Mouse (Mus musculus) MN1 (cell line): ENCODE data around the gene Tbcel.

ENCODE experiments used
- DNase-seq: peaks from one replicate; pipeline ENCODE4 v3.0.0-alpha.2; 2016; ENCODE audit warnings: low spot score

Tbcel gene

GRCm38 (mm10) chr9:42442100-42442499 lies 65.5 kb downstream of the Tbcel start:
- no peak for DNase-seq

- no peak for DNase-seq
Observed at GRCm38 (mm10) chr9:42441234-42441633, 66.4 kb downstream of the Tbcel start.

DNA sequence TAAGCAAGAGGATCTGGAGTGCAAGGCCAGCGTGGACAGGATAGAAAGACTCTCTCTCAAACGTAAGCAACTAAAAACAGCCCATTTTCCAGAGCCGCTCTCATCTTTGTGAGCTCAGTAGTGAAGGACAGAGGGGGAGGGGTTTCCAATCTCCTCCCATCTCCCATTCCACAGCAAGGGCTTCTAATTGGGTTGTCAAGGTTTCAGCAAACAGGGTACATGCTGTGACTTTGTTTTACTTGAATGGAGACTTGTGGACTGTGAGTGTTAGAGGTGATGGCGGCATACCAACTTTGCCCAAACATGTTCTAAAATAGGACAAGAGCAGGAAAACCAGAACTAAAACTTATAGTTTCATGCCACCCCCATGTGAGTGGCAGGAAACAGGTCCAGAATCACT lies 68.2 kb downstream of the Tbcel start:
- no peak for DNase-seq

DNA sequence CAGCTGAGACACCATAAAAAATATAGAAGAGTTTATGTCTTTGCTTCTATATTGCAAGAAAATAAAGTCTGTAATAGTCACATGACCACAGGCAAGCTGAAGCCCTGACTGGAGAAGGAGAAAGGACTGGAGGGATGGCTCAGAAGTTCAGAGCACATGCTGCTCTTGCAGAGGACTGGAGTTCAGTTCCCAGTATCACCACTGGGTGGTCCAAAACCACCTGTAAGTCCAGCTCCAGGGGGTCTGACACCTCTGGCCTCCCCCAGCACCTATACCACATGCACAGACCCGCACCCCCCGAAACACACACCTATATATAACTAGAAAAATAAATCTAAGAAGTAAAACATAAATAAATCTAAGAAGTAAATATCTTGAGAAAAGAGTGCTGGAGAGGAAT lies 75.5 kb downstream of the Tbcel start:
- no peak for DNase-seq

- no peak for DNase-seq
Observed at GRCm38 (mm10) chr9:42431606-42432005, 76.0 kb downstream of the Tbcel start.

DNA sequence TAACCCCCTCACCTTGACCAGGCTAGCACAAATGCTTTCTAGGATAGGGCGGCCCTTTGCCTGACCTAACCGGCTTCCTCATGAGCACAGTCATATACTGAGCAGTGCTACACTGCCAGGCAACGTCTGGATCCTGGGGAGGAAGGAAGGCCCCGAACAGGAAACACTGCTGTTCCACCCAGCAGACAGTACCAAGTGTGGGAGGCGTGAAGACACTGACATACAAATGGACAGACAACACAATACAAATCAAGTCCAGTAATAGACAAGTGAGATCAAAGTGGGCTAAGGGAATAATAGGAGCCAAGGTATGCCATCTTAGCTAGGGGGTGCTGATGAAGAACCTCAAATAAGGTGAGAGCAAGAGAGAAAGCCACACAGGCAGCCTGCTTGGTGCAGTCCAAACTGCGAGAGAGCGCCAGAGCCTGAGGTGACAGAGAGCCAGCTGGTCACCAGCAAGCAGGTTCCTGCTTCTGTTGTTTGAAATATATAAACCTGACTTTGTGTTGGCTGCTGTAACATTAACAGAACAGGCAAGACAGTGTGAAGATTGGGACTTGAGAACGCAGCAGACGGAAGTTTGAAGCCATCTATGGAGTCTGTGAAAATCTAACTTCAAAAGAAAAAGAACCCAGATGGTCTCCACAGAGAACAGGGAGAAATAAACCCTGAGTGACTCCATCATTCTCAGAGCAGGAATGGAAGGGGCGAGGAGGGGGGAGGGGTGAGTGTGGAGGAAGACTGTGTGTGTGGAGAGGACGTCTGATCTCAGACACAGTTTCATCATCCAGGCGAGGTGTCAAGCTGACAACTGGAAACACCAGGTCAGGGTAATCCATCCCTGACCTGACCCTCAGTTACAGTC lies 79.3 kb downstream of the Tbcel start:
- DNase-seq = no peak

DNA sequence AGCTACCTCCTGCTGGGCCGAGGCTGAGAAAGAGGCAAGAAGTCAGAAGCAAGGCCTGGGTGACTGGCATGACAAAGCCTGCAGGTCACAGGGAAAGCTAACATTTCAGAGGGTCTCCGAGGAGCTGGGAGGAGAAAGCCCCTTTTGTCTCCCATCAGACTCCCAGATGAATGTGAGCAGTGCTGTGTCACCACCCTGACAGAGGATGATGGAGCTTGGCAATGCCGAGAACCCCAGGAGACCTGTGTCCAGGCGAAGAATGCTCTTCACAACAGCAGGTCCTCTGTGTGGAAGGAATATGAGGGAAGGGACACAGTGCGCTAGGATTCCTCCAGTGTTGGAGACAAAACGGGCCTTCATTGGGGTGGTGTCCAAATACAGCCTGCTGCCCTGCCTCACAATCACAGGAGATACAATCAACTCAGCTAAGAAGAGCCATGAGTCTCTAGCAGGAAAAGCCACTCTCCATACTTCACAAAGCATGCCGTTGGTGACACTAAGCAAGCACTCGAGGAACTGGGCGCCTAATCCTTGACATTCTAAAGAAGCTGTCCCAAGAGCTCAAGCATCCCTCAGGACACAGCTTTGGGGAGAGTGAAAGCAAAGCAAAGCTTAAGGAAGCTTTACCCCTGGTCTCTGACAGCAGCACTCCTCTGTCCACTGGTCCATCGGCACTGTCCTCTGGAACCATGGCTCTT lies 80.8 kb downstream of the Tbcel start:
- no peak for DNase-seq

GRCm38 (mm10) chr9:42423649-42424048 lies 84.0 kb downstream of the Tbcel start:
- DNase-seq = no peak

GRCm38 (mm10) chr9:42419687-42420086 lies 87.9 kb downstream of the Tbcel start:
- no peak for DNase-seq

- no peak for DNase-seq
Observed at GRCm38 (mm10) chr9:42418786-42419185, 88.8 kb downstream of the Tbcel start.

- no peak for DNase-seq
Observed at GRCm38 (mm10) chr9:42417352-42417952, 90.2 kb downstream of the Tbcel start.

DNA sequence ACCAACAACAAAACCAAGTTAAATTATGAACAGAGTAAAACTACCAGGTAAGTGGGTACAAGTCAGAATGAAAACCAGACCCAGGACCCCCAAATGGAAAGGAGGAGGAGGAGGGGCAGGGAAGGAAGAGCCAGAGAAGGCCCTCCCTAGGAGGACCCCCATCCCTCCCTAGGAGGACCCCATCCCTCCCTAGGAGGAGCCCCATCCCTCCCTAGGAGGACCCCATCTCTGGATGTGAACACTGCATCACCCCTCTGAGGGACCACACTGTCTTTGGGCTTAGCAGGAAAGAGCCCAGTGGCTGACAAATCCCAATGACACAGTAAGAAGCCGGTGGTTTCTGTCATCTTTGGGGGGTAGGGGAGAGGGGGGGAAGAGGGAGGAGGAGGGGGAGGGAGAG lies 92.4 kb downstream of the Tbcel start:
- no peak for DNase-seq

GRCm38 (mm10) chr9:42413345-42413744 lies 94.3 kb downstream of the Tbcel start:
- no peak for DNase-seq

DNA sequence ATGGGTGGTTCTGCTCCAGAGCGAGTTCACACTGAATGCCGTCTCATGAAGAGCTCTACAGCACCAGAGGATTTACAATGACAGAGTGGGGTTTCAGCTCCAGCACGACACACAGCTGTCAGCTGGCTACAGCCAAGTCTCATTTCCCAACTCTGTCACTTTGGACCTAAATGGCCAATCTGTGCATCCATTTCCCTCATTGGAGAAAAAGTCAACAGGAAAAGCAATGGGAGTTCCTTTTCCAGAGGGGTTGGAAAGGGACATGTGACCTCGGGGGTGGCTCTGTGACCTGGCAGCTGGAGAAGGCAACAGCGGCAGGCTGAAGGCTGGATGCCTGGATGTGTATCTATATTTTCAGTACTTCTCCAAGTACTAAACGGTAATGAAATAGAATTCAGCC lies 96.3 kb downstream of the Tbcel start:
- no peak for DNase-seq

DNA sequence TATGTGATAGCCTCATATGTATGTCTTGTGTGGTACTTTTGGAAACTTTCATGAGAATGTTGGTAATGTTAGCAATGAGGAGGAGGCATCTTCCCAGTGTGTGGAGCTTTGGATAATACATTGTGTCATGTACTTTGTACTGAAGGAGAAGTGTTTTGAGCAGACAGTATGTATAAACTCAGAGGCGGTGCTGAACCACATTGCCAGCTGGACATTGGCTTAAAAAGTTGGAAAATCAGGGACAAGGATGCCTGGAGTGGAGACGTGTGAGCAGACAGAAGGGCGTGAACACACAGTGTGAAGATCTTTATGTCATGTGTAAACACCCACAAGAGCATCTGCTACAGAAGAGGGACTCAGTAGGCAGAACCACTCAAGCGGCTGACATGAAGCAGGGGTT lies 101.9 kb downstream of the Tbcel start:
- DNase-seq = no peak

DNA sequence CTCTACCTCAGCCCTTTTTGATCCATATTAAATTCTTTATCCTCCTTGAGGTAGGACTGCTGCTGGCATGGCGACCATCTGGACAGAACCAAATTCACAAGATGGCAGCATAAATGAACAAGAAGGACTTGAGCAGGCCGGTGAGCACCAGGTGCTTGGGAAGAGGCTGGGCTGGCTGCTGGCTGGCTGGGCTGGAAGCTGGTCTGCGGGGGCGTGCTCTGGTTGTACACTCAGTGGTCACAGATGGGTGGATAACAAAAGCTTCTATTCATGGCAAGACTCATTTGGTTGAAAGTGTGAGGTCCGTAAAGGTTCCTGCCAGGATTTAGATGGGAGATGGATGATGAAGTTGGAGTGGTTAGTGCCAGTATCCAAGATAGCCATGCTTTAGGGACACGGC lies 106.1 kb downstream of the Tbcel start:
- no peak for DNase-seq

DNA sequence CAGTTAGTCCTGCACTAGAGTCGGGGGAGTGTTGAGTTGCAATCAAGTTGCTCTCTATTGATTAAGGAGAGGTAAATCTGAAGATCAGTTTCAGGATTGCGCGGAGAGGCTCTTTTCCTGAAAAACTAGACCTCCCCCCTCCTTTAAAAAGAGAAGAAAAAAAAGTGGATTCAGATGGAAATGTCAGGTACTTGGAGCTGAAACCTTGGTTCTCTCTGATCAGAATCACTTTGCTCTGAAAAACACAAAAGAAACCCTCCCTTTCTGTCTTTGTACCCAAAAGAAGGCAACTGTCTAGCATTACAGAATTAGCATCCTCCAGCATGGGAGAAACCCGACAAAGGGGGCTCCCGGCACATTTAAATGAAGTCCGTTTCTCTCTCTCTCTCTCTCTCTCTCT lies 107.8 kb downstream of the Tbcel start, which contains the start of gene Tecta:
TSS of gene Tecta (minus strand) at position 101 of the 400 bp plus-strand sequence.
- no peak for DNase-seq

DNA sequence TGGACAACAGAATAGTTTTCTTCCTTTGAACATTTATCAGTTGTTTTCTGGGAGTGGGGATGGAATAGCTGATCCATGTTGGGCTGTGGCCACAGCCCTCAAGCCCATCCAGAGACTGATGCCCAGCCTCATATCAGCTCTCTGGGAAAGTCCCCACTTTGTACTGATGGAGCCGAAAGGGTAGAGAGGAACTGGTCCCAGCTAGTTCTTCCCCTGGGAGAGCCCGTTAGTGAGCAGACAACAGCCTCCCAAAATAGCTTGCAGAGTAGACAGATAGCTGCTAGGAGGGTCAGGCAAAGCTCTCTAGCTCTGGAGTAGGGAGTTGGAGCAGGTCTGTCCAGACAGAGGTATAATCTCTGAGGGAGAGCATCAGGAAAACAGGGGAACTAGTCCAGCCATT lies 111.5 kb downstream of the Tbcel start:
- no peak for DNase-seq

GRCm38 (mm10) chr9:42394903-42395302 lies 112.7 kb downstream of the Tbcel start:
- DNase-seq = no peak

- DNase-seq = no peak
Observed at GRCm38 (mm10) chr9:42394321-42394720, 113.3 kb downstream of the Tbcel start.

DNA sequence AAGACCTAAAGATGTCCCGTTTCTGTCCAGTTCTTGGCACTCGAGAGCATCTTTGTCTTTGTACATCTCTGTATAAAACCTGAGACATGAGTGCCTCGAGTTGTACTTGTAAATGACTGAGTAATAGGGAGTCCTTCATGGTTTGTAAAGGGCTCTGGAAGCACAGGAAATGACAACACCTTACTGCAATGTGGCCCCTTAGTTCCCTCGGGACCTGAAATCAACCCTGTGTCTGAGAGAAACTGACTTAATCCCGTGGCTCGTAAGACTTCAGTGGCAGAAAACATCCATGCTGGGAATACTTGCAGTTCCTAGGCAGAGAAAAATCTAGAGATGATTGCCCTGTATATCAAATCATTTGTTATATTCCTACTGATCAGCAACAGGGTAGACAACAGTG lies 114.7 kb downstream of the Tbcel start:
- DNase-seq = peak; percentile 10

- DNase-seq = no peak
Observed at GRCm38 (mm10) chr9:42388490-42388889, 119.1 kb downstream of the Tbcel start.

DNA sequence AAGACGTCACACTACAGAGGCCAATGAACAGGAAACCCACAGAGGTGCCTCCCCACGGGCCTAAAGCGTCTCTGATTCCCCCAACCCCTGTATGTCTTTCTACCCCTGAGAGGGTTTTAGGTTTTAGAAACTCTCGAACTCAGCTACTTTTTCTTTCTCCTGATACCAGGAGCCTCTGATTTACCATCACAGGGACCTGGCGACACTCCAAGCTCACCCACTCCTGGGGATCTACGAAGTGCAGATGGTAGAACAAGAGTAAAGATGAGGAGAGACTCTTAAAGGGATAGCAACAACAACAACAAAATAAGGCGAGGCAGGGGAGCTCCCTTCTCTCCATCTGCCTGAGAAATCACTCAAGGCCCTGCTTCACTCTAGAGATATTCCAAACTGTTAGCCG lies 120.6 kb downstream of the Tbcel start:
- DNase-seq = no peak
